1 mouse cellular context compared by ENCODE assay signal in the genomic region with DNA sequence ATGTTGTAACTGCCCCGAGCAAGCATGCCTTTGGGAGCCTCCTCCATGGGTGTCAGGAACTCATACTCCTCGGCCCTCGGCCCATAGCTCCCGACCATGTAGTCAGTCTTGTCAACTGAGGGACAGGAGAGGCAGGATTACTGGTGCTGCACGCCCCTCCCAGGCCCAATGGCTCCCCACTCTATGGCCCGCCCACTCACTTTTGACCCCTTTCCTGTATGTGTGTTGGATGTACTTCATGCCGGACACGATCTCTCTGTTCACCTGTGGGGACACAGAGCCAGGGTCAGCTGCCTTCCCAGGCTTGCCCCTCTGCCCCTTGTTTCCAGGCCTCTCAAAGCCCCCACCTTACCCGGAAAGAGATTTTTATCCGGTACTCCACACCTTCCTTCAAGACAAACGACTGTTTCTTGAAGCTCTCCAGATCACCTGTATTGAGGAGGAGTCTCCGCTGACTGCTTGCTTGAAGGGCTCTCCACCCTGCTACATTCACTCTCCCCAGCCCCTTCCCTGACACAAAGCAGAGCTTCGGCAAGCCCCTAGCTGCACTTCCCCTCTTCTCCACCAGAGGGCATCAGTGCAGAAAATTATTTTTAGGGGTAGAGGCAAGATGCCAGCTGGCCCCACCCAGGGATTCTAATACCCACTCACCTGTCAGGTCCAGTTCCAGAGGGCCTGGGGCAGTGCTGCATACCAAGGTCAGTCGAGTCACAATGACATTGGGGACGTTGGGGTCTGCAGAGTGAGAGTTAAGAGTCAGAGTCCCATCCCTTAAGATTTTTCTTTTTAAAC.
TF ChIP-seq lines count a peak whose summit lies in the region.

No protein-coding gene starts in this region.

TF ChIP-seq in CH12.LX, 34 proteins besides CTCF, POLR2A, EP300 and RAD21:
- TF ChIP-seq ZNF384 (IDR thresholded peaks at IDR 0.05; ENCODE audit: low read depth, low read length) = no peak
- TF ChIP-seq SMC3 (IDR thresholded peaks at IDR 0.05; ENCODE audit: low read depth, low read length) = peak; percentile 69
- peak; percentile 61 for TF ChIP-seq SIN3A (IDR thresholded peaks at IDR 0.05; ENCODE audit: low read length)
- TF ChIP-seq UBTF (IDR thresholded peaks at IDR 0.05; ENCODE audit: low read depth, low read length) = no peak
- TF ChIP-seq GABPA (IDR thresholded peaks at IDR 0.05; ENCODE audit: insufficient replicate concordance, low read depth, low read length) = no peak
- no peak for TF ChIP-seq ETS1 (conservative IDR thresholded peaks at IDR 0.05; ENCODE audit: low read depth, low read length)
- TF ChIP-seq MAFK (IDR thresholded peaks at IDR 0.05; ENCODE audit: insufficient replicate concordance, low read length) = no peak
- no peak for TF ChIP-seq CHD1 (IDR thresholded peaks at IDR 0.05; ENCODE audit: low read depth, low read length)
- 0 out of 2 replicates have a peak, but pooled peaks have one; percentile 34 for TF ChIP-seq TCF12 (IDR thresholded peaks at IDR 0.05; ENCODE audit: low read depth, low read length)
- no peak for TF ChIP-seq E2F4 (IDR thresholded peaks at IDR 0.05; ENCODE audit: insufficient replicate concordance, low read depth, low read length)
- no peak for TF ChIP-seq USF1 (IDR thresholded peaks at IDR 0.05; ENCODE audit: low read depth, low read length)
- TF ChIP-seq ZC3H11A (IDR thresholded peaks at IDR 0.05; ENCODE audit: low read depth, low read length) = no peak
- no peak for TF ChIP-seq IRF4 (IDR thresholded peaks at IDR 0.05; ENCODE audit: low read depth, low read length)
- no peak for TF ChIP-seq JUND (conservative IDR thresholded peaks at IDR 0.05; ENCODE audit: low read depth, low read length)
- no peak for TF ChIP-seq POLR2AphosphoS2 (IDR thresholded peaks at IDR 0.05; ENCODE audit: low read depth, low read length)
- TF ChIP-seq NELFE (IDR thresholded peaks at IDR 0.05; ENCODE audit: low read depth, low read length) = no peak
- peak; percentile 85 for TF ChIP-seq MEF2A (IDR thresholded peaks at IDR 0.05; ENCODE audit: borderline replicate concordance, low read depth, low read length)
- TF ChIP-seq CHD2 (IDR thresholded peaks at IDR 0.05; ENCODE audit: low read length) = no peak
- TF ChIP-seq KAT2A (IDR thresholded peaks at IDR 0.05; ENCODE audit: insufficient replicate concordance, low read length) = no peak
- no peak for TF ChIP-seq PAX5 (IDR thresholded peaks at IDR 0.05; ENCODE audit: low read length)
- no peak for TF ChIP-seq JUN (IDR thresholded peaks at IDR 0.05; ENCODE audit: insufficient read depth, low read depth, low read length)
- TF ChIP-seq HCFC1 (IDR thresholded peaks at IDR 0.05; ENCODE audit: low read depth, low read length) = no peak
- no peak for TF ChIP-seq RCOR1 (conservative IDR thresholded peaks at IDR 0.05; ENCODE audit: low read depth, low read length)
- no peak; the same call in 1 of the 2 replicates for TF ChIP-seq NRF1 (IDR thresholded peaks at IDR 0.05; ENCODE audit: low read depth, low read length)
- TF ChIP-seq MXI1 (IDR thresholded peaks at IDR 0.05; ENCODE audit: low read depth, low read length) = no peak
- TF ChIP-seq MAZ (IDR thresholded peaks at IDR 0.05; ENCODE audit: low read depth, low read length) = no peak
- TF ChIP-seq ZKSCAN1 (IDR thresholded peaks at IDR 0.05; ENCODE audit: borderline replicate concordance, low read depth, low read length) = no peak
- TF ChIP-seq ZMIZ1 (IDR thresholded peaks at IDR 0.05; ENCODE audit: low read depth, low read length) = no peak
- TF ChIP-seq MAX (IDR thresholded peaks at IDR 0.05; ENCODE audit: low read length) = no peak
- TF ChIP-seq MYC (IDR thresholded peaks at IDR 0.05; ENCODE audit: low read depth, low read length) = no peak
- TF ChIP-seq USF2 (conservative IDR thresholded peaks at IDR 0.05; ENCODE audit: low read depth, low read length) = no peak
- TF ChIP-seq TBP (conservative IDR thresholded peaks at IDR 0.05; ENCODE audit: low read depth, low read length) = no peak
- no peak for TF ChIP-seq ELF1 (IDR thresholded peaks at IDR 0.05; ENCODE audit: low read depth, low read length)
- no peak for TF ChIP-seq BHLHE40 (IDR thresholded peaks at IDR 0.05; ENCODE audit: low read depth, low read length)
